Mouse (Mus musculus) limb, embryonic 13.5 days (tissue): ENCODE measurements around the gene Dffa. TPM values are rescaled to one million over a fixed set of nuclear protein-coding genes. Genes with fewer than 3 reads are reported as not detected.

ENCODE experiments used
- polyA plus RNA-seq: library from polyadenylated mRNA; unstranded; fragments of >200 nt; fragmentation: Nextera tagmentation; extraction: Ambion mirVana; gene quantifications from 2 replicates; pipeline ENCODE4 v1.2.1, GENCODE M21; 2015

The Dffa gene
- polyA plus RNA-seq, 1 experiment from 2014 or later = 31.7 TPM

Other genes with a start within 250 kb of the Dffa start
- 51.1 and 54.3 TPM in 2 replicates for gene Pex14, start 4.3 kb upstream of the Dffa start, polyA plus RNA-seq
- 0.31 TPM in 1 of 2 replicates, not detected in the other for gene Cort, start 22.6 kb downstream of the Dffa start, polyA plus RNA-seq
- 31.0 and 33.0 TPM in 2 replicates for gene Cenps, start 33.5 kb downstream of the Dffa start, polyA plus RNA-seq
- gene Pgd, start 62.6 kb downstream of the Dffa start, polyA plus RNA-seq = 113 and 116 TPM in 2 replicates
- 49.2 and 50.2 TPM in 2 replicates for gene Kif1b, start 203.5 kb downstream of the Dffa start, polyA plus RNA-seq